Mouse (Mus musculus): Measurements from ENCODE around the gene Slc35f4. TPM values are rescaled to one million over a fixed set of nuclear protein-coding genes. Genes with fewer than 3 reads are reported as not detected.
A peak's percentile ranks its signal among the peaks of the same experiment; 100 is the strongest.

Gene Slc35f4
- total RNA-seq (2014; fragmentation: Nextera tagmentation): not detected in 2 replicates
- total RNA-seq (2017): 0.06 and 0.44 TPM in 2 replicates
- not detected in 2 replicates for polyA plus RNA-seq (2012)

DNA sequence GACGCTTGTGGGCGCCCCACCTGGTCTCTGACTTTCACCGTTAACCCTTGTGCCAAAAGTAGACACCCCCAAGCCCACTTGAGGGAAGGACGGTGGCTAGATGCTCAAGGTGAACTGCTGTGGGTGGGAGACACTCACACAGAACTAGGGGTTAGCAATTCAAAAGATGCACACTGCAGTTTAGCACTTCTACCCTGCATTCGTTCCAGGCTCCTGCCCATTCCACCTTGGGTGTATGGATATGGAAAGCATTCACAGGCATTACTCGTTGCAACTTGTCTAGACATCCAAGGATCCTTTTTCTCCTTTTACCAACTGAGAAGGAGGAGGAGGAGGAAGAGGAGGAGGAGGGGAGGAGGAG lies at the start of gene Slc35f4:
Gene Slc35f4, minus strand, starts transcription at position 116 of the 361 bp plus-strand sequence.
- no peak within 1 kb of the TSS for H3K4me3 ChIP-seq (ENCODE audit: low read depth, low read length)
- ATAC-seq (ENCODE audit: extremely low read depth, insufficient number of reproducible peaks, low FRiP score, poor library complexity, severe bottlenecking) (no peak), DNase-seq (ENCODE audit: low spot score) (no peak)
- no peaks in the 10 kb centered on the region for H3K36me3 ChIP-seq (replicated peaks)
- H3K27me3 ChIP-seq (ENCODE audit: insufficient read depth, low read length): no peaks in the 10 kb centered on the region
- TF ChIP-seq TAL1 (conservative IDR thresholded peaks at IDR 0.05; ENCODE audit: low read depth, low read length) (no peak), GATA1 (IDR thresholded peaks at IDR 0.05; ENCODE audit: borderline replicate concordance, low read length) (no peak), CTCF (IDR thresholded peaks at IDR 0.05; ENCODE audit: low read depth, low read length) (no peak), GATA2 (IDR thresholded peaks at IDR 0.05; ENCODE audit: borderline replicate concordance, low read depth, low read length) (no peak), POLR2AphosphoS5 (IDR thresholded peaks at IDR 0.05; ENCODE audit: insufficient replicate concordance, low read depth, low read length) (no peak)
- no peaks in the 10 kb centered on the region for H3K4me1 ChIP-seq (ENCODE audit: insufficient read depth, low read depth, low read length)
- H3K9me3 ChIP-seq (replicated peaks): peaks cover 11% of the 10 kb centered on the region

DNA sequence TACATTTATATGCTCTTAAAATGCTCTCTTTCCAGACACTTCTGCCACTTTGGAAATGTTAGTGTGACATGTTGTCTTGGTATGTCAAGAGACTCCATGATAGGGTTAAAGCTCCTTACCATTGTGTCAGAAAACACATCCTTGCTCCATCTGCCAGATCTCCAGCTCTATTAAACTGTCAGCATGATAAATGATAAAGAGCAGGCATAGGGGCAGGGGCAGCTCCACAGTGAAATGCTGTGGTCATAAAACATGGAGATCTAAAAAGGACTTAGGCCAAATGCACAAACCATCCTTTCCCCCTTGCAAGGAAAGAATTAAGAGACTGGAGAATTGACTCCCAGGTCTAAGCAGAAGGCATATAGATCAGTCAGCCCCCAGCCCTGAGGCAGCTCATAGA lies 42.5 kb upstream of the Slc35f4 start:
- no peaks in the 10 kb centered on the region for H3K36me3 ChIP-seq (replicated peaks)
- H3K27me3 ChIP-seq (ENCODE audit: insufficient read depth, low read length): no peaks in the 10 kb centered on the region
- ATAC-seq (ENCODE audit: extremely low read depth, insufficient number of reproducible peaks, low FRiP score, poor library complexity, severe bottlenecking) (no peak), DNase-seq (ENCODE audit: low spot score) (no peak)
- no peaks in the 10 kb centered on the region for H3K9me3 ChIP-seq (replicated peaks)
- H3K4me1 ChIP-seq (ENCODE audit: insufficient read depth, low read depth, low read length): no peaks in the 10 kb centered on the region
- no peak overlapping the region for H3K4me3 ChIP-seq (ENCODE audit: low read depth, low read length)
- TF ChIP-seq CTCF (IDR thresholded peaks at IDR 0.05; ENCODE audit: low read depth, low read length) (no peak), TAL1 (conservative IDR thresholded peaks at IDR 0.05; ENCODE audit: low read depth, low read length) (no peak), GATA2 (IDR thresholded peaks at IDR 0.05; ENCODE audit: borderline replicate concordance, low read depth, low read length) (no peak), GATA1 (IDR thresholded peaks at IDR 0.05; ENCODE audit: borderline replicate concordance, low read length) (no peak), POLR2AphosphoS5 (IDR thresholded peaks at IDR 0.05; ENCODE audit: insufficient replicate concordance, low read depth, low read length) (no peak)

DNA sequence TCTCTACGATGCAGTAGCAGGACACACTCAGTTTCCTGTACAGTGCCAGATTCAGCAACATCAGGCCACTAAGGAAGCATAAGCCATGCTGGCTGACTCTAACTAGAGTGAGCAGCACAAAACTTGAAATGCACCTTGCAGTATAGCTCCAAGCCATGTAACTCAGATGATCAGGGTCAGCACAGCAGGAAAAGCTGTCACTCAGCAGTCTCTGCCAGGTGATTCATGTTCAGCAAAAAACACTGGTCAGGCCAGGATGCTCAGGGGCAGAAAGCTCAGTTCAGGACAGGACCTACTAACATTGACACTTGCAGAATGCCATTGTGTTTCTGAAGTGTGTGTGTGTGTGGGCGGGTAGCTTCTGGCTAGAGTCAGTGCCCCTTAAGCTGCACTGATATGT lies 34.9 kb upstream of the Slc35f4 start:
- H3K4me1 ChIP-seq (ENCODE audit: insufficient read depth, low read depth, low read length): no peaks in the 10 kb centered on the region
- H3K36me3 ChIP-seq (replicated peaks): no peaks in the 10 kb centered on the region
- ATAC-seq (ENCODE audit: extremely low read depth, insufficient number of reproducible peaks, low FRiP score, poor library complexity, severe bottlenecking) (no peak), DNase-seq (ENCODE audit: low spot score) (no peak)
- no peaks in the 10 kb centered on the region for H3K27me3 ChIP-seq (ENCODE audit: insufficient read depth, low read length)
- no peak overlapping the region for H3K4me3 ChIP-seq (ENCODE audit: low read depth, low read length)
- no peaks in the 10 kb centered on the region for H3K9me3 ChIP-seq (replicated peaks)
- TF ChIP-seq GATA1 (IDR thresholded peaks at IDR 0.05; ENCODE audit: borderline replicate concordance, low read length) (no peak), GATA2 (IDR thresholded peaks at IDR 0.05; ENCODE audit: borderline replicate concordance, low read depth, low read length) (no peak), TAL1 (conservative IDR thresholded peaks at IDR 0.05; ENCODE audit: low read depth, low read length) (no peak), CTCF (IDR thresholded peaks at IDR 0.05; ENCODE audit: low read depth, low read length) (no peak), POLR2AphosphoS5 (IDR thresholded peaks at IDR 0.05; ENCODE audit: insufficient replicate concordance, low read depth, low read length) (no peak)

DNA sequence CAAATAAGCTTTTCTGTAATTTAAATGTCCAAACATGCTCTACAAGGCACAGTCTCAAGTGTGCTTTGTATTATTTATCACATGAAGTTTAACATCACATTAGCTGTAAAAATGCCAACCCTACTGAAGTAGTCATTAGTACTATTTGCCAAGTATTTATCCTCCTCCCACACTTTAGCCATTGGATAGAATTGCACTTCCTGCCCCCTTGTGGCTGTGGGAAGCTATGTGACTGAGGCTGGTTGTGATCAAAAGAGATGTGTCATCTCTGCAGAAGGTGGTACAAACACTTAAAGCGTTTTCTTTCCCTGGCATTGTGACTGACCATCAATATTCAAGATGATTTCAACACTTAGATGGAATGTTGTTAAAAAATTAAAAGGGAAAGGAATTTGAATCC lies 14.3 kb upstream of the Slc35f4 start:
- Histone ChIP-seq H3K4me3 (ENCODE audit: low read depth, low read length) (no peak overlapping the region), H3K9me3 (replicated peaks) (no peaks in the 10 kb centered on the region), H3K27me3 (ENCODE audit: insufficient read depth, low read length) (no peaks in the 10 kb centered on the region), H3K4me1 (ENCODE audit: insufficient read depth, low read depth, low read length) (no peaks in the 10 kb centered on the region), H3K36me3 (replicated peaks) (no peaks in the 10 kb centered on the region)
- ATAC-seq (ENCODE audit: extremely low read depth, insufficient number of reproducible peaks, low FRiP score, poor library complexity, severe bottlenecking) (no peak), DNase-seq (ENCODE audit: low spot score) (no peak)
- no peak for TF ChIP-seq TAL1 (conservative IDR thresholded peaks at IDR 0.05; ENCODE audit: low read depth, low read length)
- no peak for TF ChIP-seq GATA1 (IDR thresholded peaks at IDR 0.05; ENCODE audit: borderline replicate concordance, low read length)
- TF ChIP-seq POLR2AphosphoS5 (IDR thresholded peaks at IDR 0.05; ENCODE audit: insufficient replicate concordance, low read depth, low read length): no peak
- TF ChIP-seq GATA2 (IDR thresholded peaks at IDR 0.05; ENCODE audit: borderline replicate concordance, low read depth, low read length): no peak
- no peak for TF ChIP-seq CTCF (IDR thresholded peaks at IDR 0.05; ENCODE audit: low read depth, low read length)

DNA sequence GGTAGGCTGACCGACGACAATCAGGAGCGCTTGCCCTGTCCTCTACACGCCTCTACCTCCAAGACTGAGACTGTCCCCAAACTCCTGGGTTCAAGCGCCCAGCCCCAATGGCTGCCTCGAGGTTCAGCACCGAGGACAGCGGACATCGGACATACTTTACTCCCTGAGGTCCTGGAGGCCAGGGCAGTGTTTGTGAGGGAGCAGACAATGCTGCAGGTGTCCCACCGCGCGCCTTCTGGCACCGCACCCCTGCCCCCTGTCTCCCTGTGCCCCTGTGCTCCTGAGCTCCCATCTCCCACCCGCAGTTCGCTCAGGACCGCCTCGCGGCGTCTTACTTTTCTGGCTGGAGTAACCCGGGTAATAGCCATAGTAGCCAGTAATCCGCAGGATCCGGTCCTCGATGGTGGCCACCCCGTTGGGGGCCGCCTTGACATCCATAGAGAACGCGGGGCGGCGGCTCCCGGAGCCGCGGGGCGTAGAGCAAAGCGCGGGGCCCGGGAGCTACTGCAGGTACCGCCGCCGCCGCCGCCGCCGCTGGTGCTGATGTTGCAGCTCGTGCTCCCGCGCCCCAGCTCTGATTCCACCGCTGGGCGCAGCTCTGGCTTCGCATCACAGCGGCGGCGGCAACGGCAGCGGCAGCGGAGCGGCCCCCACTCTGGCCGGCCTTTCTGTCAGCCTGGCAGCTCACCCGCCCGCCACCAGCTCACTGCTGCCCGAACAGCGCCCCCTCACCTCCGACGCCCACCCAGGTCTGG lies 493 bp downstream of the Slc35f4 start:
- H3K4me1 ChIP-seq (ENCODE audit: insufficient read depth, low read depth, low read length): no peaks in the 10 kb centered on the region
- no peak for ATAC-seq (ENCODE audit: extremely low read depth, insufficient number of reproducible peaks, low FRiP score, poor library complexity, severe bottlenecking)
- TF ChIP-seq GATA2 (IDR thresholded peaks at IDR 0.05; ENCODE audit: borderline replicate concordance, low read depth, low read length) (no peak), POLR2AphosphoS5 (IDR thresholded peaks at IDR 0.05; ENCODE audit: insufficient replicate concordance, low read depth, low read length) (no peak), GATA1 (IDR thresholded peaks at IDR 0.05; ENCODE audit: borderline replicate concordance, low read length) (no peak), TAL1 (conservative IDR thresholded peaks at IDR 0.05; ENCODE audit: low read depth, low read length) (no peak), CTCF (IDR thresholded peaks at IDR 0.05; ENCODE audit: low read depth, low read length) (no peak)
- H3K9me3 ChIP-seq (replicated peaks): peaks cover 11% of the 10 kb centered on the region
- H3K36me3 ChIP-seq (replicated peaks): no peaks in the 10 kb centered on the region
- peak; percentile 1 for DNase-seq (ENCODE audit: low spot score)
- H3K4me3 ChIP-seq (ENCODE audit: low read depth, low read length): no peak overlapping the region
- no peaks in the 10 kb centered on the region for H3K27me3 ChIP-seq (ENCODE audit: insufficient read depth, low read length)

DNA sequence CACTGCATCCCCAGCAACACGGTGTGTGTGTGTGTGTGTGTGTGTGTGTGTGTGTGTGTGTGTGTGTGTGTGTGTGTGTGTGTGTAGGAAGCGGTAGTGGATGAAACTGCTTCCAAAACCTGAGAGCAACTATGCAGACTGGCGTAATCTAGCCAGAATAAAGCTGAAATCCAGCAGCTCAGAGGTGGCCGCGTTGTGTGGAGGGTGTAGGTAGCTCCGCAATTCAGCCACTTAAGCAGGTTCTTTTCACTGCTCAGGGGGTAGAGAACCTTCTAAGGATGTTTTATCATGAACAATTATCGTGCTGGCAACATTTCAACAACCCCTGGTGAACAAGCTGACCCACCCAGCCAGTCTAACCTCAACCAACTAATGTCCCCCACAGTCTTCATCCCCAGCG lies 1.2 kb downstream of the Slc35f4 start:
- ATAC-seq (ENCODE audit: extremely low read depth, insufficient number of reproducible peaks, low FRiP score, poor library complexity, severe bottlenecking) (no peak), DNase-seq (ENCODE audit: low spot score) (no peak)
- Histone ChIP-seq H3K27me3 (ENCODE audit: insufficient read depth, low read length) (no peaks in the 10 kb centered on the region), H3K9me3 (replicated peaks) (peaks cover 11% of the 10 kb centered on the region), H3K36me3 (replicated peaks) (no peaks in the 10 kb centered on the region), H3K4me1 (ENCODE audit: insufficient read depth, low read depth, low read length) (no peaks in the 10 kb centered on the region), H3K4me3 (ENCODE audit: low read depth, low read length) (no peak overlapping the region)
- TF ChIP-seq CTCF (IDR thresholded peaks at IDR 0.05; ENCODE audit: low read depth, low read length) (no peak), GATA2 (IDR thresholded peaks at IDR 0.05; ENCODE audit: borderline replicate concordance, low read depth, low read length) (no peak), TAL1 (conservative IDR thresholded peaks at IDR 0.05; ENCODE audit: low read depth, low read length) (no peak), GATA1 (IDR thresholded peaks at IDR 0.05; ENCODE audit: borderline replicate concordance, low read length) (no peak), POLR2AphosphoS5 (IDR thresholded peaks at IDR 0.05; ENCODE audit: insufficient replicate concordance, low read depth, low read length) (no peak)
